Mouse (Mus musculus): ENCODE results near the gene Tbl3.
"Not testable (repeated sequence)": the region's sequence is repeated elsewhere in the genome, so short reads cannot be mapped to it uniquely, and the experiment has no call there.

Gene Tbl3

DNA sequence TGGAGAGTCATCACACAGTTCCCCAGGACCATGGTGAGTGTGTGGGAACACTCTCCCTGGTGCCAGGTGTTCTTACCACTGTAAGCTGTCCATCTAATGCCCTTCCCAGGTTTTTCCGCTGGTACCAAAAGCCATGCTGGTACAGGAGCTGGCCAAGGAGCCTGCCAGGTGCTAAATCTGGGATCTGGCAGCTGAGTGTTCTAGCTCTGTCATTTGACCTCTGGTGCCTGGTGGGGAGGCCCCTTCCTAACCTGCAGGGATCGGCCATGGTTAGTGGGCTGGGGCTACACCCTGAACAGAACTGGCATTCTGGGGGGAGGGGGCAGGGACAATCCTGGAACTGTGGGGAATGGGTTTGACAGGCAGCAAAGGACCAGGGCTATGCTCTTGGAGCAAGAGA lies 20.2 kb upstream of the Tbl3 start, which contains the start of gene Rpl3l:
Gene Rpl3l (plus strand): TSS at position 203 of the 400 bp plus-strand sequence.
- no peak for DNase-seq (ENCODE audit: low spot score)

DNA sequence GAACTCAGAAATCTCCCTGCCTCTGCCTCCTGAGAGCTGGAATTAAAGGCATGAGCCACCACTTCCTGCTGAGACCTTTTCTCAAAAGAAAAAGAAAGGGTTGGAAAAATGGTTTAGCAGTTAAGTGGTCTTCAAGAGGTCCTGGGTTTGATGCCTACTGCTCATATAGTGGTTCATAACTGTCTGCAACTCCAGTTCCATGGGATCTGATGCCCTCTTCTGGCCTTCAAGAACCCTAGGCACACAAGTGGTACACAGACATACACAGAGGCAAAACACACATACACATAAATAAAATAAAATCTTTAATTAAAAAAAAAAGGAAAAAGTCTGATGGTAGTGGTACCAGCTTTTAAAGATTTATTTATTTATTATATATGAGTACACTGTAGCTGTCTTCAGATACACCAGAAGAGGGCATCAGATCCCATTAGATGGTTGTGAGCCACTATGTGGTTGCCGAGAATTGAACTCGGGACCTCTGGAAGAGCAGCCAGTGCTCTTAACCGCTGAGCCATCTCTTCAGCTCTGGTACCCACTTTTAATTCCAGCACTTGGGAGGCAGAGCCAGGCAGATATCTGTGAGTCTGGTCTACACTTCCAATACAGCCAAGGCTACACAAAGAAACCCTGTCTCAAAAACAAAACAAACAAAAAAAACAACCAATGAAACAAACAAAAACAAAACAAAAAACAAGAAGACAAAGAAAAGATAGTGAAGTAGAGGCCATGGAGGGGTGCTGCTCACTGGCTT lies 18.4 kb upstream of the Tbl3 start:
- DNase-seq (ENCODE audit: low spot score): no peak

DNA sequence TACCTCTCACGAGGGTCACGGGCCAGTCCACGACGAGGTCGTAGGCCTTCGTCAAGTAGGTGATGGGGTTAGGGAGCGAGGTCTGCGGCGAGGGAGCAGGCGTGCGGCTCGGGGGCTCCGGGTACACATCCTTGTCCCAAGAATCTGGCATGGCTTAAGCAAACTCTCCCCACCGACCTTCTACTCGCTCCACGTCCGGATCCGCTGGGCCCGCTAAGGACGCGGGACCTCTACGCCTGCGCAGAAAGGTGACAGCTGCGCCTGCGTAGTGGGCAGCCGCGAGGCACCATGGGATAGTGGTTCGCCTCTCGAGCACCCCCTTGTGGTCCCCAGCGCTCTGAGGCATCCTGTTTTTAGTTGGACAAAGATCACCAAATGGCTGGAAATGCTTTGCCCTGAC lies 16.7 kb upstream of the Tbl3 start, which contains the start of gene Ndufb10:
Gene Ndufb10 (minus strand): TSS at position 295 of the 400 bp plus-strand sequence.
- DNase-seq (ENCODE audit: low spot score): peak; percentile 91

DNA sequence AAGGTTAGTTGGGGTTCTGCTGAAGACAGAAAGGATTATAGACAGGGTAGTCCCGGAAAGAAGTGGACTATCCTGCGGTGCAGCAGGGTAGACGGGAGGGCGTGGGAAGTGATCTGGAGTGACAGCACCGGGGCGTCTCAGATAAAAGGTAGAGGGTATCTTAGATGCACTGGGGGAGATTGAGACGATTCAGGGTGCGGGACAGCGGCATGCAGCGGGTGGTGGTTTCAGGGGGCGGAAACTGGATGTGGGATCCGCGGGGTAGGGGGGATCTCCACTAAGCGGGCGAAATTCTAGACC lies 16.4 kb upstream of the Tbl3 start:
- peak; percentile 45 for DNase-seq (ENCODE audit: low spot score)

DNA sequence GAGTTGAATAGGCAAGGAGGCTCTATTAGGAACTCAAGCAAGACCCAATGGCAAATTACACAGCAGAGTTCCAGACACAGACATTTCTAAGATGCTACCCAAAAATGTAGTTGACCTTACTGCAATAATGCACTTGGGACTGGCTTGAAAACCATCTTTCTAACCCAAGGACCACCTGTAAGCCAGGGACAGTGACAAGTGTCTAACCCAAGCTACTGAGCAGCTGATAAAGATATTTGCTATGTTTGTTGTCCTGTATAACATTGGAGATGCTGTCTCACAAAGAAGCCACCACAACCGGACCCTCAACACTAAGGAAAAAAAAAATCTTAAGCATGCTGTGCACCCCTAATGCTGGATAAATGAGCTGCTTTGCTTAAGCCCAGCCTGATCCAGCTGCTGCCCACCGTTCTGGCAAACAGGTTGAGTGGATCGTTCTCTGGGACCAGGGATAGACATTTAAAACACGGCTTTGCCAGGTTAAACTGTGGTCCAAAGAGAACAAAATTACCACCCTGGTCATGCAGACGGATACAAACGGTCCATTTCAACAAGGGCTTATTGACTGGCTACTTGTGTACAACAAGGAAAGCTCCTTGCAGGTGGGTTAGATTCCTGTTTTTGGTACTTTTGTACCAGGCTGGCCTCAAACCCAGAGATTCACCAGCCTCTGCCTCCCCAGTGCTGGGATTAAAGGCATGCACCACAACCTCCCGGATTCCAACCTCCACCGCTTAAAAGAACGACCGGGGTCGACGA lies 15.8 kb upstream of the Tbl3 start:
- no peak for DNase-seq (ENCODE audit: low spot score)

DNA sequence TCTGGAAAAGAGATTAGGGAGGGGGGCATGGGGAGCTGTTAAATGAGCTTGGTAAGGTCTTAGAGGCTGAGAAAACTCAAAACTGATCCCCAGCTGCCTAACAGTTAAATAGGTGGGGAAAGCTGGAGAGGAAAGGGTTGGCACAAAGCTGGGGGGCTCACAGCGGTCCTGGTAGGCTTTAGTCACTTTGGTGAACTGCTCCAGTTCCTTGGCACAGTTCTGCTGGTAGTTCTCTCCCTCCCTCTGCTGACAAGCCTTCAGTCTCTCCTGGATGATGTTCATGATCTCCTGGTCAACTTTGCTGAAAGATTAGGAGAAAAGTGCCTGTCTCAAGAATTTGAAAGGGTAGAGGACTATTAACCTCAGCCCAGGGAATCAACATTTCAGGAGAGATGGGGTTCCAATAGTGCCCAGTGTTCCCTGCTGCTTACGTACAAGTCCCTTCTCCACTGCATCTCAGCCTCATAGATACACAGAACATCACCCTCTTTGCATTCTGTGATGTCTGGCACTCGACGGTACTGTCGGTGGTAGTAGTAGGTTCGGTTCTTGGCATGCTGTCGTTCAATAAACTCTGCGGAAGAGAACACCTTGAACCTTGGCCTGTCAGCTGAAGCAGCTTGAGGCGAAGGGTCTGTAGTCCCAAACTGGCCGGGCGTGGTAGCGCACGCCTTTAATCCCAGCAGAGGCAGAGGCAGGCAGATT lies 14.9 kb upstream of the Tbl3 start:
- DNase-seq (ENCODE audit: low spot score): no peak

DNA sequence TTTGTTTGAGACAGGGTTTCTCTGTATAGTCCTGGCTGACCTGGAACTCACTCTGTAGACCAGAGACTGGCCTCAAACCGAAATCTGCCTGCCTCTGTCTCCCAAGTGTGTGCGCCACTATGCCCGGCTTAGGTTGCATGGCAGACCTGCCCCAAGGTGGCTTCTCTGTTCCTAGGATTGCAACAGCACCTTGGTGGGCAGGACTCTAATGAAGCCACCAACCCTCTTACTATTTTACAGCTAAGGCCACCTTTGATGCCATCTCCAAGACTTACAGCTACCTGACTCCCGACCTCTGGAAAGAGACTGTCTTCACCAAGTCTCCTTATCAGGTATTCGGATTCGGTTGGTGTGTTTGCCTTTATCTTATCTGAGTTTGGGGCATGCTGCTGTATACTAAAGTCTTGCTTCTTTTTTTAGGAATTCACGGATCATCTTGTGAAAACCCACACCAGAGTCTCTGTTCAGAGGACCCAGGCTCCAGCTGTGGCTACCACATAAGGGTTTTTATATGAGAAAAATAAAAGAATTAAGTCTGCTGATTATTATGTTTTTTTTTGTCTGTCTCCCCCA lies 14.0 kb upstream of the Tbl3 start:
- DNase-seq (ENCODE audit: low spot score): not testable (repeated sequence)

DNA sequence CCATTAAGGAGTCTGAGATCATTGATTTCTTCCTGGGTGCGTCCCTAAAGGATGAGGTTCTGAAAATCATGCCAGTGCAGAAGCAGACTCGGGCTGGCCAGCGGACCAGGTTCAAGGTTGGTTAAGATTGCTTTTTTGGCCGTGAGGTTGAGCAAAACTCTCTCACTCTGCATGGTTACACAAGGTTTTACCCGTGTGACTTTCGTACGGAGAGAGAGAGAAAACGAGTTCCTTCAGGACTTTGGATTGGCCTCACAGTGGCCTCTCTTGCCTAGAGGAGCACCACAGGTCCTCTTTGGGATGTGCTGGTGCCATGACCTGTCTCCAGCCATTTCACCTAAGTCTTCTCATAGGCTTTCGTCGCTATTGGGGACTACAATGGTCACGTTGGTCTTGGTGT lies 13.2 kb upstream of the Tbl3 start:
- not testable (repeated sequence) for DNase-seq (ENCODE audit: low spot score)

DNA sequence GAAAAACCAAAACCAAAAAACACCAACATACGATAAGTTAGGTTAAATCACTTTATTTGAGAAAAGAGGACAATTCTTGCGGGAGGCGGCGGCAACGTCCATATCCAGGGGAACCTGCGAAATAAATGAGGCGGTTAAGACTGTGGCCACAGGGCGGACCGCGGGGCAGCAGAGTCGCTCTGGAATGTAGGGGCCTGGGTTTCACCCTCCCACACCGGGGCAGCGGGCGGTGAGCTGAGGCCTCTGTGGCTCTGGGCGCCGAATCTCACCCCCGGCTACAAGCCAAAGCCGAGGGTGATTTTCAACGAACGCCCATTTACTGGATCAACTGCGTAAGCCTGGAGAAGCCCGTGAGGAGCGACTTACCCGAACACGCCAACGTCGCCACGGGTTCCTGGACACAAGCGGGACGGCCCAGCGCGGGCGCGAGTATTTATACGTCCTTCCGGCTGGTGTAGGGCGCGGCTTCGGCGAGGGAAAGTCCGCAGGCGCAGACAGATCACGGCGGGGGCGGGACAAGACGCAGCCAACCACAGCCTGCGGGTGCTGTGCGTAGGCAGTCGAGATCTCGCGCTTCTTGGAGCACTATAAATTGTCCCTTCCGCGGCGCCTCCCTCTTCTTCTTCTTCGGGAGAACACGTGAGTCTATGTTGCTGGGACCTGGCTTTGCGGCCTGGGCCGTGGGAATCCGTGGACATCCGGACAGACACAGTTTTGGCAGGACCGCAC lies 12.2 kb upstream of the Tbl3 start:
- peak; percentile 99 for DNase-seq (ENCODE audit: low spot score)

DNA sequence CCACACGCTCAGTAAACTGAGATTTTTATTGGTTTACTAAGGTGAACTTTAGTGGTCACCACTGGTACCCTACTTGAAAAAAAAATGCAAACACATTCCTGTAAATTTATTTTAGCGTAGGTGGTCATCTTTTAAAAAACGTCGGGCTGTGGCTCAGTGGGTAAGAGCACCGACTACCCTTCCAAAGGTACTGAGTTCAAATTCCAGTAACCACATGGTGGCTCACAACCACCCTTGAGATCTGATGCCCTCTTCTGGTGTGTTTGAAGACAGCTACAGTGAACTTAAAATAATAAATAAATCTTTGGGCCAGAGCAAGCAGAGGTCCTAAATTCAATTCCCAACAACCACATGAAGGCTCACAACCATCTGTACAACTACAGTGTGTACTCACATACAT lies 11.5 kb upstream of the Tbl3 start:
- not testable (repeated sequence) for DNase-seq (ENCODE audit: low spot score)

DNA sequence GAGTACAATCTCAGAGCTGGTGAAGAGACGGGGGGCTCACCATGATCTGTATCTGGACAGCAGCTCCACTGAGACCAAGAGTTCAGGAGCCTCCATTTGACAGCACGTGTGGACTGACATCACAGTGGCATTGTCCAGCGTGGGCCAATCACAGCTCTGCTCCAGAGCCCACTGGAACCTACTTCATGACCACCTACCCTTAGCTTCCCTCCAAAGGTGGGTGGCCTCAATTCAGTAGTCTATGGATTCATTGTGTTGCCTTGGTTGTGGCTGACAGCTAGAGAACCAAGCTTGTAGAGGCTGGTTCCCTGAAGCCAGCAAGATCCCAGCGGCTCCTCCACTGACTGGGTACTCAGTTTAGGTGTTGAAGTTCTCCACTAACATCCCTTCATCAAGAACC lies 10.5 kb upstream of the Tbl3 start, which contains the start of the genes Rnf151 and Rps2:
Gene Rnf151 (minus strand): TSS at position 121 of the 400 bp plus-strand sequence.
Gene Rps2 (plus strand): TSS at position 174 of the 400 bp plus-strand sequence.
- no peak for DNase-seq (ENCODE audit: low spot score)

DNA sequence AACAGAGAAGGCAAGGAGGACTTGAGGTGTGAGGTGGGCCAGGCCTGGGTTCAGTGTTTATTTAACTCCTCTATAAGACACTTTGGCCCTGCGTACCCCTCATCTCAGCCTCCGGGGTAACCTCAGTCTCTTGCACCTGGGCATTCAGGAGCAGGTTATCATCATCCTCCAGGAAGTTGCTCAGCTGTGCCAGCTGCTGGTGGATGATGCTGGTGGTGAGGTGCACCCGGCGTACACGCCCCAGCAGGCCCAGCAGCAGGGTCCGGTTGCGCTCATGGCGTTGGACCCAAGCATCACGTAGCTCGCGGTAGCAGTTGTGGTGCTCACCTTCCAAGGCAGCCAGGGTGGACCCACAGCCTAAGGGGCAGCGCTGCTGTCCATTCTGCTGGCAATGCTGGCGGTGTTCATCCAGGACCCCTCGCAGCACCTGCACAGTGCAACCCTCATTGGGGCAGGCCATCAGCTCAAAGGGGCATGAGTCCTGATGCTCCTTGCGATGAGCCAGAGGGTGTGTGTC lies 8.8 kb upstream of the Tbl3 start:
- no peak for DNase-seq (ENCODE audit: low spot score)

DNA sequence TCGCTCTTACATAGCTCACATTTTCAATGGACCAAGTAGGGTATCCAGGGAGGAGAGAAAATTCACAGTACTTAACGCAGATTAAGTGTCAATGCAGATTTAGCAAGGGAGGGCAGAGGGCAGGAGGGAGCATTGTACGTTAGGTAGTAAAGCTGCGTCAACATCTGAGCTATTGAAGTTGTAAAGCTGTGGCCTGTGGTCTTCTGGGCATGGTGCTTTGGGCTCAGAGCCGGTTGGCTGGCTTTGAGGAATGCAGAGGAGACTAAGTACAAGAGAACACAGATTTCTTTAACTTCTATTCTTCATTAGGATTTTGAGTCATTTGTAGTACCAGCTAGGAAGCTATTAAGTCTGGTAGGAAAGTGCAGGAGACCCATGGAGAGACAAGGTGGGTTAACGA lies 8.1 kb upstream of the Tbl3 start:
- no peak for DNase-seq (ENCODE audit: low spot score)

DNA sequence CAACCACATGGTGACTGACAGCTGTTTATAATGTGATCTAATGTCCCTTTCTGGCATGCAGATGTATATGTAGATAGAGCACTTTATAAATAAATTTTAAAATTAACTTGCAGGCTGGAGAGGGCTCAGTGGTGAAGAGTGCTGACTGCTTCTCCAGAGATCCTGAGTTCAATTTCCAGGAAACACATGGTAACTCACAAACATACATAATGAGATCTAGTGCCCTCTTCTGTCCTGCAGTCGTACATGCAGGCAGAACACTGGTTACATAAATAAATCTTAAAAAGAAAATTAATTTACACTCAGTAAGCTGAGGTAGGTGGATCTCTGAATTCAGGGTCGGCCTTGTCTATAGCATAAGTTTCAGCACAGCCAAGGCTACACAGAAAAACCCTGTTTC lies 1.2 kb upstream of the Tbl3 start:
- DNase-seq (ENCODE audit: low spot score): no peak

DNA sequence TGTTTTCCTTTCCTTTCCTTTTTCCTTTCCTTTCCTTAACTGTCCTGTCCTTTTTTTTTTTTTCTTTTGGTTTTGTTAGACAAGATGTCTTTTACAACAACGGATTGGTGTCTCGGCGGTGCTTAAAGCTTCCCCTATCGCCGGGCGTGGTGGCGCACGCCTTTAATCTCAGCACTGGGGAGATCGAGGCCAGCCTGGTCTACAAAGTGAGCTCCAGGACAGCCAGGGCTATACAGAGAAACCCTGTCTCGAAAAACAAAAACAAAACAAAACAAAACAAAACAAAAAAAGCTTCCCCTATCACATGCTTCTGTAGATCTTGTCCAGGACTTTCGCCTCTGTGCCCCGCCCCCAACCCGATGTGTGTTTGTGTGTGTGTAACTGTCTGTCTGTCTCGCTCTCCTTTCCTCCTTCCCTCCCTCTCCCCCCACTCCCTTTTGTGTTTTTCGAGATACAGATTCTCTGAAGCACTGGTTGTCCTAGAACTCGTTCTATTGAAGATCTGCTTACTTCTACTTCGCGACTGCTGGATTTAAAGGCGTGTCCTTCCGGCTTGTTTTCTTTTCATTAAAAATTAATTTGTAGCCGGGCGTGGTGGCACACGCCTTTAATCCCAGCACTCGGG lies 453 bp upstream of the Tbl3 start:
- peak; percentile 51 for DNase-seq (ENCODE audit: low spot score)

DNA sequence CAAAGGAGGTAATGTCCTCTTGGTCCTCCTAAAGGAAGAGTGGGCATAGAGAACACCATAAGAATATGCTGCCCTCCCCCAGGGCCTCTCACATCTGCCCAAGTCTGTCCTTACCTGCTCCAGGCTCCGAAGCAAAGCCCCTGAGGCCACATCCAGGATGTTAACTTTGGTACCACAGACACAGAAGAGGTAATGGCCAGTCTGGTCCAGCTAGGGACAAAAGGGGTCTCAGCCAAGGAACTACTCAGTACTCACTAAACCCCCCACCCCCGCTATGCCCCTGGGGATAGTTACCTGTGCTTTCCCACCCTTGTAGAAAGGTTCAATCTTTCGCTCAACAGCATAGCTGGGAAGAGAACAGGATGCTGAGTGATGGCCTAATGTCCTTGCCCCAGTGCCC lies 1.6 kb downstream of the Tbl3 start:
- no peak for DNase-seq (ENCODE audit: low spot score)

DNA sequence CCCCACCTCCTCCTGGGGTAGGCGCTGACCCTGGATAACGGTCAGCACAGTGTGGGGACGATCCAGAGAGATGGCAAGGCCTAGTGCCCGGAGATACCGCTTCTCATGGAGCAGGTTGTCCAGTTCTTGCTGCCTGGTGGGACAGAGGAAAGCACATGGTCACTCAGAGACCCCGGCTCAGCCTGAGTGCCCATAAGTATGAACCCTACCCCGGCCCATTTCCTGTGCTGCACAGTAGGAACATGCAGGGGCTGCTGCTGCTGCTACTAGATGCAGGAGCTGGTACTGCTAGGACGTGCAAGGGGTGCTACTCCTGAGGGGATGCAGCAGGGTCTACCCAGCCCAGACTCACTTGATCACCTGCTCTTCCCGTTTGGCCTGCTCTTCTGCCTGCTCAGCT lies 6.2 kb downstream of the Tbl3 start:
- DNase-seq (ENCODE audit: low spot score): no peak

DNA sequence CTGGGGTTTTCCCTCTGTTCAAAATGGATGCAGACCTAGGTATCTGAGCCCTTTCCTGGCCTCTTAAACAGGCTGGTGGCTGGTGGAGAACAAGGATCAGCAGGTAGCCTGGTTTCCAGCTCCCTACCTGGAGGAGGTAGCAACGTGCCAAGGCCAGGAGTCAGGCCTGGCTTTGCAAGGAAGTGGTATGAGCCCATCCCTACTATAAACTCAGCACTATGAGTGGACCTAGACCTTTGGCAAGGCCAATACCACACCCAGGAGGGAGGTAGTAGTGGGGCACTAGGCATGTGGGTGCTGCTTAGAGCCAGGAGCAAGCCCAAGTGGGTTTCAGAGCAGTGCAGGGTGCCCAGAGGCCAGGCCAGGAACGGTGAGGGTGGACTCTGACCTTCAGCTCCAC lies 8.0 kb downstream of the Tbl3 start:
- no peak for DNase-seq (ENCODE audit: low spot score)

DNA sequence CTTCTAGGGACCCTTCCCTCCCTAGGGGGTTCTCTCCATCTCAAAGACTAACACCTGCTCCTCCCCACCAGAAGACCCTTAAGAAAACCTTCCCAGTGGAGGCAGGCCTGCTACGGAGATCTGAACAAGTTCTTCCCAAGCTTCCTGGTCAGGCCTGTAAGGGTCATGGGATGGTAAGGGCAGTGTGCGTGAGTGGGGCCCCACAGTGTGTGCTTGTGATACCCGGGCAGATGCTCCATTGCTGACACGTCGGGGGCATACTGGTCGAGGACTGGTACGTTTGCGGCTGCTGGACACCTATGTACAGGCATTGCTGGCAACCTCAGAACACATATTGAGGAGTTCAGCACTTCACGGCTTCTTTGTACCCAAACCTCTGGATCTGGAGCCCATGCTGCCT lies 8.7 kb downstream of the Tbl3 start:
- DNase-seq (ENCODE audit: low spot score): no peak

DNA sequence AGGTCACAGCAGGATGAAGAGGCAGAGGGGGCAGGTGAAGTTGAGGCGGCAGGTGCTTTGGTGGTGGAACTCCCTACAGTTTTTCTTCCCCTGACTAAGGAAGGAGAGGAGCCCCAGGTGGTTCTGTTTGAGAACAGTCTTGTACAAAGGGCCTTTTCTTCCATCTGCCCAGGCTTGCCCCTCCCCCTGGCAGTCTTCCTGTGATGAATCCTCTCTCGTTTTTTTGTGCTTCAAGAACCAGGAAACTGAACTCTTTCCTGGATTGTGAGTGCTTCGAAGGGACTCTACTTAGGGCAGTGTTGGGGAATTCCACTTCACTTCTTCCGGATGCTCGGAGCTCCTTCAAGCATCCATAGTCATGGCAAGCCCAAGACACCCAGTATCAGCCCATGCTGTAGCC lies 9.5 kb downstream of the Tbl3 start:
- DNase-seq (ENCODE audit: low spot score): no peak

All from yolk sac, embryonic 10.5 days (tissue).